Mouse (Mus musculus) left cerebral cortex, adult 2 months (tissue): ENCODE data around the gene Dync2li1. TPM values are rescaled to one million over a fixed set of nuclear protein-coding genes. Genes with fewer than 3 reads are reported as not detected.

Experiments used
- DNase-seq, 2 experiments: peaks; one replicate each; pipeline ENCODE4 v3.0.0; 2021 to 2022; ENCODE audit warnings: low spot score in 2 of 2, mixed read lengths in 1 of 2; ENCODE audit errors: extremely low spot score in 1 of 2
- H3K27ac ChIP-seq: fragments of 200-600 bp; 2 replicates; pipeline ENCODE4 v1.8.1; 2022
- H3K4me3 ChIP-seq: fragments of 200-600 bp; 2 replicates; pipeline ENCODE4 v1.8.1; 2022
- CTCF ChIP-seq: fragments of 200-600 bp; IDR thresholded peaks from 2 replicates; pipeline ENCODE4 v1.8.1; 2022; ENCODE audit warnings: antibody characterized with exemption, mild to moderate bottlenecking, moderate library complexity
- intact Hi-C: fragments of 180-260 bp; cut with DNase I; formaldehyde crosslinking; loops from one replicate; pipeline ENCODE4 v1.15.1; 2025
- total RNA-seq, 2 experiments: library from RNA; stranded (reverse); gene quantifications; 2 replicates each; pipeline ENCODE4 v1.2.3; 2021

Gene Dync2li1
- total RNA-seq, 2 experiments from 2014 or later, result 19.4 to 23.5 TPM

GRCm38 (mm10) chr17:84633443-84633842 lies 7.1 kb downstream of the Dync2li1 start:
- no peak overlapping the region for H3K4me3 ChIP-seq
- TF ChIP-seq CTCF, result no peak
- intact Hi-C loops, result no loop called here

GRCm38 (mm10) chr17:84636328-84636727 lies 10.0 kb downstream of the Dync2li1 start:
- DNase-seq, result no peak
- no peak overlapping the region for H3K27ac ChIP-seq
- no peak overlapping the region for H3K4me3 ChIP-seq
- intact Hi-C loops, result no loop called here
- TF ChIP-seq CTCF, result no peak

More at GRCm38 (mm10) chr17:84633443-84633842, 7.1 kb downstream of the Dync2li1 start:
- no peak overlapping the region for H3K27ac ChIP-seq
- no peak for DNase-seq

- Histone ChIP-seq H3K4me3 (no peak overlapping the region), H3K27ac (no peak overlapping the region)
- TF ChIP-seq CTCF, result no peak
- intact Hi-C loops, result no loop called here
- DNase-seq, result no peak
Observed at GRCm38 (mm10) chr17:84637971-84638370, 11.7 kb downstream of the Dync2li1 start.

GRCm38 (mm10) chr17:84639796-84640378 lies 13.6 kb downstream of the Dync2li1 start:
- H3K4me3 ChIP-seq, result no peak overlapping the region
- intact Hi-C loops, result loop anchor here (5.0 kb wide), 1 partner anchor 173 kb away; the partner anchor contains the start of gene Thada
- TF ChIP-seq CTCF, result no peak
- DNase-seq, result no peak
- H3K27ac ChIP-seq, result no peak overlapping the region

GRCm38 (mm10) chr17:84641893-84642292 lies 15.6 kb downstream of the Dync2li1 start:
- intact Hi-C loops, result loop anchor here (5.0 kb wide), 1 partner anchor 175 kb away; the partner anchor contains the start of gene Thada
- peak overlapping the region; percentile 10; the same call in 1 of the 2 replicates for H3K27ac ChIP-seq
- H3K4me3 ChIP-seq, result no peak overlapping the region
- peak; percentile 74 for TF ChIP-seq CTCF
- peak; percentile 38 to 58 for DNase-seq

GRCm38 (mm10) chr17:84642324-84642723 lies 16.0 kb downstream of the Dync2li1 start:
- DNase-seq, result no peak
- Histone ChIP-seq H3K27ac (peak overlapping the region; percentile 10; the same call in 1 of the 2 replicates), H3K4me3 (no peak overlapping the region)
- TF ChIP-seq CTCF, result no peak
- intact Hi-C loops, result loop anchor here (5.0 kb wide), 1 partner anchor 175 kb away; the partner anchor contains the start of gene Thada

GRCm38 (mm10) chr17:84644292-84645050 lies 18.2 kb downstream of the Dync2li1 start:
- H3K27ac ChIP-seq, result no peak overlapping the region
- intact Hi-C loops, result loop anchor here (5.0 kb wide), 2 partner anchors 132 to 177 kb away; partner anchors contain the start of genes Plekhh2 and Thada
- TF ChIP-seq CTCF, result no peak
- DNase-seq, result no peak
- H3K4me3 ChIP-seq, result no peak overlapping the region

GRCm38 (mm10) chr17:84645119-84645518 lies 18.8 kb downstream of the Dync2li1 start:
- TF ChIP-seq CTCF, result no peak
- H3K4me3 ChIP-seq, result no peak overlapping the region
- intact Hi-C loops, result loop anchor here (5.0 kb wide), 1 partner anchor 133 kb away; the partner anchor contains the start of gene Plekhh2

GRCm38 (mm10) chr17:84645894-84646293 lies 19.6 kb downstream of the Dync2li1 start:
- intact Hi-C loops, result loop anchor here (5.0 kb wide), 1 partner anchor 134 kb away; the partner anchor contains the start of gene Plekhh2
- DNase-seq, result no peak
- Histone ChIP-seq H3K4me3 (no peak overlapping the region), H3K27ac (no peak overlapping the region)
- TF ChIP-seq CTCF, result no peak

More at GRCm38 (mm10) chr17:84645119-84645518, 18.8 kb downstream of the Dync2li1 start:
- no peak overlapping the region for H3K27ac ChIP-seq
- no peak for DNase-seq

GRCm38 (mm10) chr17:84646477-84646876 lies 20.2 kb downstream of the Dync2li1 start:
- TF ChIP-seq CTCF, result no peak
- H3K4me3 ChIP-seq, result no peak overlapping the region
- no peak for DNase-seq
- H3K27ac ChIP-seq, result no peak overlapping the region
- intact Hi-C loops, result loop anchor here (5.0 kb wide), 1 partner anchor 134 kb away; the partner anchor contains the start of gene Plekhh2

- Histone ChIP-seq H3K4me3 (no peak overlapping the region), H3K27ac (no peak overlapping the region)
- TF ChIP-seq CTCF, result no peak
- intact Hi-C loops, result loop anchor here (5.0 kb wide), 1 partner anchor 135 kb away; the partner anchor contains the start of gene Plekhh2
- no peak for DNase-seq
Observed at GRCm38 (mm10) chr17:84647630-84648029, 21.3 kb downstream of the Dync2li1 start.

- Histone ChIP-seq H3K4me3 (no peak overlapping the region), H3K27ac (no peak overlapping the region)
- no peak for DNase-seq
Observed at GRCm38 (mm10) chr17:84650302-84651017, 24.2 kb downstream of the Dync2li1 start.

More at GRCm38 (mm10) chr17:84650302-84651017, 24.2 kb downstream of the Dync2li1 start:
- intact Hi-C loops, result no loop called here
- TF ChIP-seq CTCF, result no peak
